20 mouse cellular contexts compared by ENCODE assay signal in genomic region chr5:53148160-53148923, GRCm38 (mm10).
A peak's percentile ranks its signal among the peaks of the same experiment; 100 is the strongest.
DNase-seq lines count a peak whose midpoint lies in the region; ATAC-seq and TF ChIP-seq lines count a peak whose summit lies in the region.
"Had no signal": no experiment of that assay in that cellular context is flagged by ENCODE, and none has a peak within 500 bp of the region (broad histone marks: within the 10 kb centered on the region; RNA-seq: fewer than 3 reads in every experiment).

No protein-coding gene starts in this region.

- TF ChIP-seq POLR2A in cortical plate, adult 2 months (IDR thresholded peaks at IDR 0.05; ENCODE audit: extremely low read depth, insufficient read depth, low read length) = no peak

- peak; percentile 73 to 74 for DNase-seq in cerebellum, postnatal 10 days
- no peak for DNase-seq in cerebellum, adult 8-10 months
- DNase-seq in kidney, postnatal 25 days = no peak
- DNase-seq: kidney, adult 11 months; layer of hippocampus, adult 9-11 months; retina, postnatal 1 day; right cerebral cortex, postnatal 25 days had no signal

- 0 out of 2 replicates have a peak, but pooled peaks cover 5% of the 10 kb centered on the region for H3K9me3 ChIP-seq in heart, embryonic 14.5 days (ENCODE audit: control insufficient read depth, low read length)
- peaks cover 4% of the 10 kb centered on the region; the same call in 1 of the 2 replicates for H3K9me3 ChIP-seq in heart, embryonic 12.5 days (replicated peaks)
- H3K9me3 ChIP-seq in kidney, embryonic 16.5 days (ENCODE audit: low read length) = no peaks in the 10 kb centered on the region
- H3K9me3 ChIP-seq: forebrain, embryonic 15.5 days; heart, embryonic 15.5 days; midbrain, embryonic 10.5 days; neural tube, embryonic 13.5 days had no signal

- H3K4me2 ChIP-seq in heart, embryonic 14.5 days (ENCODE audit: low read length) = no peak overlapping the region
- H3K4me2 ChIP-seq in heart, embryonic 12.5 days = no peak overlapping the region
- H3K4me2 ChIP-seq in kidney, embryonic 16.5 days (replicated peaks; ENCODE audit: low read depth, low read length) = no peak overlapping the region
- H3K4me2 ChIP-seq: forebrain, embryonic 15.5 days; heart, embryonic 15.5 days; neural tube, embryonic 13.5 days had no signal

- 40% methylated on average over 8 of the region's 8 CpGs for WGBS in heart, embryonic 14.5 days
- 46% methylated on average over 8 of the region's 8 CpGs for WGBS in heart, embryonic 12.5 days
- WGBS in kidney, embryonic 16.5 days = 30% methylated on average over 8 of the region's 8 CpGs

- peak; percentile 17; the same call in 1 of the 2 replicates for ATAC-seq in heart, embryonic 14.5 days (ENCODE audit: insufficient number of reproducible peaks, insufficient read depth, low FRiP score, low read depth)
- no peak for ATAC-seq in heart, embryonic 12.5 days (ENCODE audit: insufficient number of reproducible peaks, low FRiP score)
- ATAC-seq in kidney, embryonic 16.5 days (ENCODE audit: low FRiP score, low TSS enrichment) = peak; percentile 36; the same call in 1 of the 2 replicates
- ATAC-seq: CD4-positive, CD25-positive, alpha-beta regulatory T cell, adult 4 months; forebrain, embryonic 15.5 days; lung, postnatal 0 days; midbrain, embryonic 16.5 days had no signal

- H3K4me3 ChIP-seq in heart, embryonic 14.5 days (ENCODE audit: control insufficient read depth in 1 of 2, insufficient read depth in 1 of 2, low read depth in 1 of 2, low read length in 2 of 2) = no peak overlapping the region
- no peak overlapping the region for H3K4me3 ChIP-seq in heart, embryonic 12.5 days
- no peak overlapping the region for H3K4me3 ChIP-seq in kidney, embryonic 16.5 days (ENCODE audit: low read length)
- no peak overlapping the region for H3K4me3 ChIP-seq in cortical plate, adult 2 months (ENCODE audit: insufficient read depth, low read length)
- H3K4me3 ChIP-seq: forebrain, embryonic 15.5 days; heart, adult 2 months; heart, embryonic 15.5 days; midbrain, embryonic 10.5 days; myocyte; neural tube, embryonic 13.5 days had no signal

- TF ChIP-seq CTCF in cortical plate, adult 2 months (IDR thresholded peaks at IDR 0.05; ENCODE audit: extremely low read depth, insufficient read depth, low read length) = no peak

- H3K27ac ChIP-seq in heart, embryonic 14.5 days (replicated peaks in 1 of 2; ENCODE audit: control insufficient read depth in 1 of 2, insufficient read depth in 1 of 2, low read depth in 2 of 2, low read length in 2 of 2) = no peak overlapping the region
- no peak overlapping the region for H3K27ac ChIP-seq in heart, embryonic 12.5 days (ENCODE audit: poor library complexity, severe bottlenecking)
- no peak overlapping the region for H3K27ac ChIP-seq in kidney, embryonic 16.5 days (ENCODE audit: low read length)
- H3K27ac ChIP-seq in cortical plate, adult 2 months (ENCODE audit: insufficient read depth, low read length) = peak overlapping the region; percentile 79; the same call in 1 of the 2 replicates
- H3K27ac ChIP-seq: forebrain, embryonic 15.5 days; heart, adult 2 months; heart, embryonic 15.5 days; midbrain, embryonic 10.5 days; neural tube, embryonic 13.5 days had no signal

- H3K27me3 ChIP-seq in heart, embryonic 14.5 days (ENCODE audit: control insufficient read depth, insufficient read depth, low read length) = no peaks in the 10 kb centered on the region; the same call in 1 of the 2 replicates
- H3K27me3 ChIP-seq in heart, embryonic 12.5 days (replicated peaks) = no peaks in the 10 kb centered on the region
- no peaks in the 10 kb centered on the region for H3K27me3 ChIP-seq in kidney, embryonic 16.5 days (ENCODE audit: insufficient read depth, low read length)
- H3K27me3 ChIP-seq: forebrain, embryonic 15.5 days; heart, embryonic 15.5 days; neural tube, embryonic 13.5 days had no signal

- H3K4me1 ChIP-seq in heart, embryonic 14.5 days (ENCODE audit: control insufficient read depth in 2 of 2, insufficient read depth in 2 of 2, low read length in 2 of 2) = peaks cover 8 to 9% of the 10 kb centered on the region in 2 experiments; a peak in 3 of 4 replicates
- peaks cover 28% of the 10 kb centered on the region for H3K4me1 ChIP-seq in heart, embryonic 12.5 days (replicated peaks)
- peaks cover 12% of the 10 kb centered on the region; the same call in 1 of the 2 replicates for H3K4me1 ChIP-seq in kidney, embryonic 16.5 days (ENCODE audit: insufficient read depth, low read length)
- peaks cover 11% of the 10 kb centered on the region for H3K4me1 ChIP-seq in cortical plate, adult 2 months (ENCODE audit: control insufficient read depth, insufficient read depth, low read length)

- H3K36me3 ChIP-seq in heart, embryonic 14.5 days (ENCODE audit: control insufficient read depth, insufficient read depth, low read length) = no peaks in the 10 kb centered on the region
- H3K36me3 ChIP-seq in heart, embryonic 12.5 days = peaks cover 3% of the 10 kb centered on the region; the same call in 1 of the 2 replicates
- H3K36me3 ChIP-seq in kidney, embryonic 16.5 days (ENCODE audit: insufficient read depth, low read length) = peaks cover 15% of the 10 kb centered on the region
- H3K36me3 ChIP-seq: heart, embryonic 15.5 days; midbrain, embryonic 10.5 days; neural tube, embryonic 13.5 days had no signal

- H3K9ac ChIP-seq in heart, embryonic 14.5 days (ENCODE audit: low read length) = no peak overlapping the region
- no peak overlapping the region for H3K9ac ChIP-seq in heart, embryonic 12.5 days
- H3K9ac ChIP-seq in kidney, embryonic 16.5 days (replicated peaks; ENCODE audit: low read length) = no peak overlapping the region
- H3K9ac ChIP-seq: forebrain, embryonic 15.5 days; heart, embryonic 15.5 days; neural tube, embryonic 13.5 days had no signal

Comparison
In these comparisons a context has a peak if more than half of its experiments do, and no peak if none do; other contexts are left out.
1. DNase-seq: peak in cerebellum, postnatal 10 days (2 of 2); none in cerebellum, adult 8-10 months (single experiment) and kidney, postnatal 25 days (0 of 2).